Mouse (Mus musculus): ENCODE results near the gene Abca5. TPM values are rescaled to one million over a fixed set of nuclear protein-coding genes. Genes with fewer than 3 reads are reported as not detected.

The Abca5 gene
- polyA plus RNA-seq, 1 experiment = 15.7 TPM

DNA sequence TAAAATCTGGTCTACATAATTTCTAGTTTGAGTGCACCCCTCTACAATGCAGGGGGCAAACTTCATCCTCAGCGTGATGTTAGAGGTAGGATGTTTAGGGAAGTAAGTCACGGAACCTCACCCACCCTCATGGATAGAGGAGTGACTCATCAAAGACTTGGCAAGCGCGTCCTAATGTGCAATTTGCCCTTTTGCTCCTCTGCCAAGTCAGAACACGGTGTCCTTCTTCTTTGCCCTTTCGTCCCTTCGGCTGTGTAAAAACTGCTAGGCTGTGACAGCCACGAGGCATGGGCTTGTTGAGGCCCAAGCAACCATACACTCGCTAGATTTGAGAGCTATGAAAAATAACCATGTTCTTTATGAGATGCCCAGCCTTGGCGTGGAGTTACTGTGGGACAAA lies 92.8 kb downstream of the Abca5 start:
- WGBS = 52% methylated on average over 10 of the region's 10 CpGs

DNA sequence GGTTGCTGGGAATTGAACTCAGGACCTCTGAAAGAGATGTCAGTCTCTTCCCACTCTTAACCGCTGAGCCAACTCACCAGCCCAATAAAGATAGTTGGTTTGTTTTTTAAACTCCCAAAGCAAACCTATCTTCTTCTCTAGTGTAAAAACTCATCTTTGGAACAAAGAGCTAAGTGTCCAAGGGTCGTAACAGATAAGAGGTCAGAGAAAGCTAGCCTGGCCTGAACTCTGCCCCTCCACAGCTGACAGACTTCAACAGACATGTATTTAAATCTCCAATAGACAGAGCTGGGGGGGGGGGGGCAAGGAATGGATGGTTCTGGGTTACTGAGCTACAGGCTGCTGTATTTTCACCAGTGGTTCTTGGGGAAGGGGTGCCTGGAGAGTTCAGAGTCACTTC lies 100.0 kb downstream of the Abca5 start:
- no peak for DNase-seq
- Histone ChIP-seq H3K4me3 (replicated peaks; ENCODE audit: insufficient read depth, low read depth, low read length) (no peak overlapping the region), H3K27ac (ENCODE audit: insufficient read depth, low read length) (no peak overlapping the region), H3K27me3 (ENCODE audit: control insufficient read depth, insufficient read depth, low read length) (no peaks in the 10 kb centered on the region), H3K4me1 (ENCODE audit: control insufficient read depth, insufficient read depth, low read length) (no peaks in the 10 kb centered on the region)
- WGBS = 96% methylated on average over 2 of the region's 2 CpGs
- no peak for TF ChIP-seq POLR2A (IDR thresholded peaks at IDR 0.05; ENCODE audit: borderline replicate concordance, insufficient read depth, low read length)
- TF ChIP-seq CTCF (IDR thresholded peaks at IDR 0.05; ENCODE audit: borderline replicate concordance, insufficient read depth, low read depth, low read length) = no peak

More for the DNA sequence above, 92.8 kb downstream of the Abca5 start:
- Histone ChIP-seq H3K27ac (ENCODE audit: insufficient read depth, low read length) (no peak overlapping the region), H3K27me3 (ENCODE audit: control insufficient read depth, insufficient read depth, low read length) (no peaks in the 10 kb centered on the region), H3K4me3 (replicated peaks; ENCODE audit: insufficient read depth, low read depth, low read length) (no peak overlapping the region), H3K4me1 (ENCODE audit: control insufficient read depth, insufficient read depth, low read length) (no peaks in the 10 kb centered on the region)
- DNase-seq = no peak
- TF ChIP-seq POLR2A (IDR thresholded peaks at IDR 0.05; ENCODE audit: borderline replicate concordance, insufficient read depth, low read length) = no peak
- TF ChIP-seq CTCF (IDR thresholded peaks at IDR 0.05; ENCODE audit: borderline replicate concordance, insufficient read depth, low read depth, low read length) = no peak

DNA sequence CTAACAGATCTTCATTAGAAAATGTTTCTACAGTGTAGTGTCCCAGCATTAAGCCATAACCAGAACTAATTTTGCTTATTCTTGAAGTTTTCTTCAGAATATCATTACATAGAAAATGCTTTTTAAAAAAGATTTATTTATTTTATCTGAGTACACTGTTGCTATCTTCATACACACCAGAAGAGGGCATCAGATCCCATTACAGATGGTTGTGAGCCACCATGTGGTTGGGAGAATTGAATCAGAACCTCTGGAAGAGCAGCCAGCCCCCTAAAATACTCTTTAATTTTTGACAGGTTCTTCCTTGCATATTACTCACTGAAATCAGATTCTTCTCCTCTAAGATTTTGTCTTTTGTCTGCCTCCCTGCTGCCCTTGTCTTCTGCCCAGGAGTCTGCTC lies 104.5 kb downstream of the Abca5 start:
- TF ChIP-seq CTCF (IDR thresholded peaks at IDR 0.05; ENCODE audit: borderline replicate concordance, insufficient read depth, low read depth, low read length) (no peak), POLR2A (IDR thresholded peaks at IDR 0.05; ENCODE audit: borderline replicate concordance, insufficient read depth, low read length) (no peak)
- H3K4me3 ChIP-seq (replicated peaks; ENCODE audit: insufficient read depth, low read depth, low read length) = no peak overlapping the region
- DNase-seq = no peak
- no peaks in the 10 kb centered on the region for H3K27me3 ChIP-seq (ENCODE audit: control insufficient read depth, insufficient read depth, low read length)
- H3K27ac ChIP-seq (ENCODE audit: insufficient read depth, low read length) = no peak overlapping the region
- no peaks in the 10 kb centered on the region for H3K4me1 ChIP-seq (ENCODE audit: control insufficient read depth, insufficient read depth, low read length)

Other genes with a start within 250 kb of the Abca5 start
- 5.3 and 6.0 TPM in 2 replicates for gene Abca8a, start 241.7 kb downstream of the Abca5 start, polyA plus RNA-seq (2012; rRNA removed)
- gene Abca9, start 169.5 kb downstream of the Abca5 start, polyA plus RNA-seq (2012; rRNA removed) = 1.5 TPM in 2 replicates
- gene Abca6, start 85.9 kb downstream of the Abca5 start, polyA plus RNA-seq (2012; rRNA removed) = 0.62 and 1.1 TPM in 2 replicates
- 12.1 and 12.5 TPM in 2 replicates for gene Map2k6, start 61.4 kb upstream of the Abca5 start, polyA plus RNA-seq (2012; rRNA removed)

Data from cerebellum, adult 2 months (tissue).